Mouse (Mus musculus): ENCODE data around the gene St3gal6. TPM values are rescaled to one million over a fixed set of nuclear protein-coding genes. Genes with fewer than 3 reads are reported as not detected.
"Not testable (repeated sequence)": the region's sequence is repeated elsewhere in the genome, so short reads cannot be mapped to it uniquely, and the experiment has no call there.

St3gal6 gene
- polyA plus RNA-seq, 1 experiment from 2014 or later: 34.7 TPM

DNA sequence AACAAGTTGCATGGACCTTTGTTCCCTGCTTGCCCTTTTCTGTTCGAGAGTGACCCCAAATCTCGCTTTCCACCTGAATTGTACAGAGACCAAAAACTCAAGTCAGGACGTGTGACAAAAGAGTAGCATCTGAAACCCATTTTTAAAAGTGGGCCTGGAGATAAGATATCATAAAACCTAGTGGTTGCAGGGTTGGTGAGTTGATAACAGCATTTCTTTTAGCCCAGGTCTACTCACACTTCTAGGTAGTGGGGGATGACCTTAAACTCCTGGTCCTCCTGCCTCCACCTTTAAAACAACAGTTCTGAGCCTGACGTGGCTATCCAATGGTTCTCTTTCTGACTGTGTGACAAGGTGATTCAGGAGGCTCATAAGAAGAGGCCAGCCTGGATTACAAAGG lies 53.2 kb downstream of the St3gal6 start:
- H3K9me3 ChIP-seq (ENCODE audit: control insufficient read depth, low read length): no peaks in the 10 kb centered on the region
- H3K9ac ChIP-seq (ENCODE audit: low read length): no peak overlapping the region
- peaks cover 16% of the 10 kb centered on the region for H3K36me3 ChIP-seq (ENCODE audit: control insufficient read depth, insufficient read depth, low read length)
- no peak overlapping the region for H3K27ac ChIP-seq (ENCODE audit: low read length)
- H3K4me2 ChIP-seq (ENCODE audit: low read depth, low read length): no peak overlapping the region
- H3K4me1 ChIP-seq (replicated peaks; ENCODE audit: control insufficient read depth, insufficient read depth, low read length): peaks cover 1% of the 10 kb centered on the region; the same call in 1 of the 2 replicates
- H3K4me3 ChIP-seq (ENCODE audit: low read length): no peak overlapping the region
- ATAC-seq (ENCODE audit: low read depth): no peak
- WGBS: 77% methylated on average over 4 of the region's 4 CpGs
- no peaks in the 10 kb centered on the region for H3K27me3 ChIP-seq (ENCODE audit: control insufficient read depth, insufficient read depth, low read depth, low read length)

DNA sequence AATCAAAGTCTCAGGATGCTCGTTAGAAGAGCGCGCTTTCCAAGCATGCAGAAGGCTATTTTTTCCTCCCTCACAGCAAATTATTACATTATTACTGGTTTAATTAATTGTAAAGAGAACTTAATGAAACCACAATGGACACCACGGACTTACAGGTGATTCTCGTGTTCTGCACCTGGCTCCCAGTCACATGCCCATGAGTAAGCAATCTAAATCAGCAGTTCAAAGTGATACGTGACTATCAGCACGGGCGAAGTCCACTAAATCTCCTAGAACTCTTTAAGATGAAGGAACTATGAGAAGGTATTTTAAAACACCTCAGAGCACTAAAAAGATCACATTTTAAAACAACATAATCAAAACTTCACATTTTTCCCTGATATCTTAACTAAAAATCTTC lies 54.0 kb downstream of the St3gal6 start:
- H3K4me3 ChIP-seq (ENCODE audit: low read length): no peak overlapping the region
- no peaks in the 10 kb centered on the region for H3K4me1 ChIP-seq (replicated peaks; ENCODE audit: control insufficient read depth, insufficient read depth, low read length)
- H3K9ac ChIP-seq (ENCODE audit: low read length): no peak overlapping the region
- no peak overlapping the region for H3K4me2 ChIP-seq (ENCODE audit: low read depth, low read length)
- no peak overlapping the region for H3K27ac ChIP-seq (ENCODE audit: low read length)
- peaks cover 19% of the 10 kb centered on the region for H3K36me3 ChIP-seq (ENCODE audit: control insufficient read depth, insufficient read depth, low read length)
- no peak for ATAC-seq (ENCODE audit: low read depth)
- no peaks in the 10 kb centered on the region for H3K27me3 ChIP-seq (ENCODE audit: control insufficient read depth, insufficient read depth, low read depth, low read length)
- WGBS: 89% methylated on average over 8 of the region's 8 CpGs
- H3K9me3 ChIP-seq (ENCODE audit: control insufficient read depth, low read length): no peaks in the 10 kb centered on the region

DNA sequence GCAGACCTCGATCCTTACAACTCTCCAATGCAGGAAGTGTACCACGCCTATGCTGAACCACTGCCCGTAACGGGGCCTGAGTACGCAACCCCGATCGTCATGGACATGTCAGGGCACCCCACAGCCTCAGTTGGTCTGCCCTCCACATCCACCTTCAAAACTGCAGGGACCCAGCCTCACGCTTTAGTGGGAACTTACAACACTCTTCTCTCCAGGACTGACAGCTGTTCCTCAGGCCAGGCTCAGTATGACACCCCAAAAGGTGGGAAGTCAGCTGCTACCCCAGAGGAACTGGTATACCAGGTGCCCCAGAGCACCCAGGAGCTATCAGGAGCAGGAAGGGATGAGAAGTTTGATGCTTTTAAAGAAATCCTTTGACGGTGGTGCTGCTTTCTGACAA lies 58.6 kb downstream of the St3gal6 start:
- H3K36me3 ChIP-seq (ENCODE audit: control insufficient read depth, insufficient read depth, low read length): peaks cover 37% of the 10 kb centered on the region
- WGBS: 85% methylated on average over 9 of the region's 9 CpGs
- H3K4me2 ChIP-seq (ENCODE audit: low read depth, low read length): no peak overlapping the region
- no peaks in the 10 kb centered on the region for H3K4me1 ChIP-seq (replicated peaks; ENCODE audit: control insufficient read depth, insufficient read depth, low read length)
- H3K9me3 ChIP-seq (ENCODE audit: control insufficient read depth, low read length): no peaks in the 10 kb centered on the region
- no peaks in the 10 kb centered on the region for H3K27me3 ChIP-seq (ENCODE audit: control insufficient read depth, insufficient read depth, low read depth, low read length)
- no peak overlapping the region for H3K4me3 ChIP-seq (ENCODE audit: low read length)
- no peak for ATAC-seq (ENCODE audit: low read depth)
- no peak overlapping the region for H3K27ac ChIP-seq (ENCODE audit: low read length)
- H3K9ac ChIP-seq (ENCODE audit: low read length): no peak overlapping the region

DNA sequence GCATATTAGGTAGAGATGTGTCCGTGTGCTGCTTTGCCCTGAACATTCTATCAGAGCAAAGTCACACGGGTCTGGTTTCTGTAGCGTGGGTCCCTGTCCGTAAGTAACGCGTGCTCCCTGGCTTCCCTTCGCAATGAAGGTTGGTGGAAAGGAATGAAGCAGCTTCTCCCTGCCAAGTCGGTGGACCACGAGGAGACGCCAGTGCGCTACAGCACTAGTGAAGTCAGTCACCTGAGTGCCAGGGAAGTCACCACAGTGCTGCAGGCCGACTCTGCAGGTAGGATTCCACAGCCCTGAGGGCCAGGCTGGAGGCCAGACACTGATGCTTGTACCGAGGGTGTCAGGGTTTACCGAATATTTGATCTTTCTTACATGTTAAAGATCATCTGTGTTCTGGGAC lies 60.0 kb downstream of the St3gal6 start:
- H3K4me3 ChIP-seq (ENCODE audit: low read length): no peak overlapping the region
- ATAC-seq (ENCODE audit: low read depth): no peak
- H3K9ac ChIP-seq (ENCODE audit: low read length): no peak overlapping the region
- H3K36me3 ChIP-seq (ENCODE audit: control insufficient read depth, insufficient read depth, low read length): peaks cover 38% of the 10 kb centered on the region
- no peak overlapping the region for H3K27ac ChIP-seq (ENCODE audit: low read length)
- WGBS: 91% methylated on average over 14 of the region's 14 CpGs
- H3K9me3 ChIP-seq (ENCODE audit: control insufficient read depth, low read length): no peaks in the 10 kb centered on the region
- no peaks in the 10 kb centered on the region for H3K4me1 ChIP-seq (replicated peaks; ENCODE audit: control insufficient read depth, insufficient read depth, low read length)
- H3K4me2 ChIP-seq (ENCODE audit: low read depth, low read length): no peak overlapping the region
- H3K27me3 ChIP-seq (ENCODE audit: control insufficient read depth, insufficient read depth, low read depth, low read length): no peaks in the 10 kb centered on the region

DNA sequence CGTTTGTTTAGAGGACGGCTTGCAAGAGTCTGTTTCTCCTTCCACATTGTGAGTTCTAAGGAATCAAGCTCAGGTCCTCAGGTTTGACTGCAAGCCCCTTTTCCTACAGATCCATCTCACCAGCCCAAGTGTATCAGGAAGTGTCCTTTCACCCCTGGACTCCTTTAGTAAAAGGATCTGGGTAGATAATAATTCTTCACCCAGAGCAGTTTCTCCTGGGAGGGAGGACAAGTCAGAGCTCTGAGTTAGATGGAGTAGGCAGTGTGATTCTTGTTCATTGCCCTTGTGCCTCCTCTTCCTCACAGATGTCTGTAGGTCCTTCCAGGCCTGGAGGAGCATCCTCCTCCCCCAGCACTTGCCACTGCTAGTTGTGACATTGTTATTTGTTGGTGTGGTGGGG lies 61.5 kb downstream of the St3gal6 start:
- Histone ChIP-seq H3K4me3 (ENCODE audit: low read length) (no peak overlapping the region), H3K27me3 (ENCODE audit: control insufficient read depth, insufficient read depth, low read depth, low read length) (no peaks in the 10 kb centered on the region), H3K9ac (ENCODE audit: low read length) (no peak overlapping the region), H3K27ac (ENCODE audit: low read length) (no peak overlapping the region), H3K36me3 (ENCODE audit: control insufficient read depth, insufficient read depth, low read length) (peaks cover 40% of the 10 kb centered on the region), H3K4me1 (replicated peaks; ENCODE audit: control insufficient read depth, insufficient read depth, low read length) (no peaks in the 10 kb centered on the region), H3K9me3 (ENCODE audit: control insufficient read depth, low read length) (no peaks in the 10 kb centered on the region), H3K4me2 (ENCODE audit: low read depth, low read length) (no peak overlapping the region)
- no peak for ATAC-seq (ENCODE audit: low read depth)
- 92% methylated on average over 2 of the region's 2 CpGs for WGBS

DNA sequence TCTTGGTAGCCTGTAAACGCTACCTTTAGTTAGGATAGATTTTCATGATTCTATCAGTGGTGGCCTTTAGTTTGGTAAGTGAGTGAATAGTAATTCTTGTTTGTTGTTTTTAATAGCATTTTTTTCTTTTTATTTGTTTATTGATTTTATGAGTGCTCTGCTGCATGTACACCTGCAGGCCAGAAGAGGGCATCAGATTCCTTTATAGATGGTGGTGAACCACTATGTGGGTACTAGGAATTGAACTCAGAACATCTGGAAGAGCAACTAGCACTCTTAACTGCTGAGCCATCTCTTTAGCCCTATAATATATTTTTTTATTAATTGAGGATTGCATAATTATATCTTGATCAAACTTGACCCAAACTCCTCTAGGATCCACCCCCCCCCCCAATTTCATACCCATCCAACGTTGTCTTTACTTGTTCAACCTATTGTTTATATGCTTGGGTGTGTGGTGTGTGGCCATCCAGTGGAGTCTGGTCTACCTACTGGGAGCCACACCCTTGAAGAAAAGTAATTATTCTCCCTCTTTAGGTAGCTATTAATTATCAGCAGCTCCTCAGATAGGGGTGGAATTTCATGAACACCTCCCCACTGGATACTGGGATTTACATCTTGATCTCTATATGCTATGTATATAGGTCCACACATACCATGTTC lies 62.1 kb downstream of the St3gal6 start:
- ATAC-seq (ENCODE audit: low read depth): no peak
- 84% methylated on average over 2 of the region's 2 CpGs for WGBS

DNA sequence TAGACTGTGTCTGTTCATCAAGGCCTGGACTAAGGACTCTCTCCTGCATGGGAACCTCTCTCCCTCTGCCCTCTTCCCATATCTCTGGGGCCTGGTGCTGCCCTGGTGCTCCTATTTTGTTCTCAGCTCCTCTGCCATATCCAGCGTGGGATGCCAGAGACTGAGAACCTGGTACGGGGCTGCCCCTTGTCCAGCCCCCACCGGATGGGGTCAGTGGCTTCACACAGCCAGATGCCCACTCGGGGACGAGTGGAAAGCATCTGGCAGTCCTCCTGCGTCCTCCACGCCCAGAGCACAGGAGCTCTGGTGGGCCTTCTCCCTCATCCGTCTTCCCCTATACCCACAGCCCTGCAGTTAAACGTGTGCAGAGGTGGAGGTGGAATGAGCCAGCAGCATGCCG lies 63.7 kb downstream of the St3gal6 start:
- Histone ChIP-seq H3K27me3 (ENCODE audit: control insufficient read depth, insufficient read depth, low read depth, low read length) (no peaks in the 10 kb centered on the region), H3K4me3 (ENCODE audit: low read length) (no peak overlapping the region), H3K9ac (ENCODE audit: low read length) (no peak overlapping the region), H3K9me3 (ENCODE audit: control insufficient read depth, low read length) (no peaks in the 10 kb centered on the region), H3K27ac (ENCODE audit: low read length) (no peak overlapping the region), H3K36me3 (ENCODE audit: control insufficient read depth, insufficient read depth, low read length) (peaks cover 30% of the 10 kb centered on the region), H3K4me2 (ENCODE audit: low read depth, low read length) (no peak overlapping the region), H3K4me1 (replicated peaks; ENCODE audit: control insufficient read depth, insufficient read depth, low read length) (no peaks in the 10 kb centered on the region)
- WGBS: 78% methylated on average over 10 of the region's 10 CpGs
- ATAC-seq (ENCODE audit: low read depth): no peak

More for the DNA sequence above, 62.1 kb downstream of the St3gal6 start:
- peaks cover 35% of the 10 kb centered on the region for H3K36me3 ChIP-seq (ENCODE audit: control insufficient read depth, insufficient read depth, low read length)
- no peaks in the 10 kb centered on the region for H3K4me1 ChIP-seq (replicated peaks; ENCODE audit: control insufficient read depth, insufficient read depth, low read length)
- no peaks in the 10 kb centered on the region for H3K27me3 ChIP-seq (ENCODE audit: control insufficient read depth, insufficient read depth, low read depth, low read length)
- no peaks in the 10 kb centered on the region for H3K9me3 ChIP-seq (ENCODE audit: control insufficient read depth, low read length)
- no peak overlapping the region for H3K27ac ChIP-seq (ENCODE audit: low read length)
- H3K4me2 ChIP-seq (ENCODE audit: low read depth, low read length): no peak overlapping the region
- H3K4me3 ChIP-seq (ENCODE audit: low read length): no peak overlapping the region
- H3K9ac ChIP-seq (ENCODE audit: low read length): no peak overlapping the region

DNA sequence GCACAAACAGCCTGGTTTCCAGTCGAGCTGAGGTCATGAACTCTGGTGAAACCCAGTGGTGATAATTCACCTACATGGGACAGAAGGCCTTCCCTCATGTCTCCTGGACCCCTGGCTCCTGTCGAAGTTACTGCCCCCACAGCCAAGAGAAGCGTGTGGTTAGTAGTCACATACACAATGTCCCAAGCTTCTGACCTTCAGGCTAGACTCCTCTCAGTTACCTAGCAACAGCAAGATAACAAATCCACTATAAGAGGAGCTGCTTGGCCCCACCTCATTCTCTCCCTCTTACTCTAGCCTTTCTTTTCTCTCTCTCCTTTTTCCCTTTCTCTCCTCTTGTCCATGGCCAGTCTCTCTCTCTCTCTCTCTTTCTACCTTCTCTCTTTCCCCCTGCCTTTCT lies 64.1 kb downstream of the St3gal6 start:
- not testable (repeated sequence) for H3K9me3 ChIP-seq (ENCODE audit: control insufficient read depth, low read length); H3K27me3 ChIP-seq (ENCODE audit: control insufficient read depth, insufficient read depth, low read depth, low read length); ATAC-seq (ENCODE audit: low read depth); H3K4me3 ChIP-seq (ENCODE audit: low read length); H3K9ac ChIP-seq (ENCODE audit: low read length); H3K4me2 ChIP-seq (ENCODE audit: low read depth, low read length); H3K27ac ChIP-seq (ENCODE audit: low read length); H3K4me1 ChIP-seq (replicated peaks; ENCODE audit: control insufficient read depth, insufficient read depth, low read length)
- WGBS: 22% methylated on average over 3 of the region's 3 CpGs
- peaks cover 29% of the 10 kb centered on the region for H3K36me3 ChIP-seq (ENCODE audit: control insufficient read depth, insufficient read depth, low read length)

DNA sequence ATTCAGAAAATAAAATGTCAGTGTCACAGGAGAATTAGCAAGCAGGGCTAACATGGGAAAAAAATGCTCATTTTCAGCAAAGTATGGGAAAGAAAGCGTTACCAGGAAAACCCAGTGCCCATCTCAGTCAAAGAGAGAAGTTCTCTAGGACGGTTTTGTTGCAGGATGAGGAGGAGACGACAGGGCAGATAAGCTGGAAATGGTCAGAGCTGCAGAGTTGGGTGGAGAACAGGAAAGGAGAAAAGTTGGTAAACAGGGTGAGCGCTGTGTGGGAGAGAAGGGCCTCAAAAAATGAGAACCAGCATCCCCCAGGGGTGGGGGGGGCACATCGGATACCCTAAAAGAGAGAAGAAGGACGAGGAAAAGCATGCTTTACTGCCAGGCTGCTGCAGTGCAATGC lies 67.1 kb downstream of the St3gal6 start:
- WGBS: 78% methylated on average over 6 of the region's 6 CpGs

DNA sequence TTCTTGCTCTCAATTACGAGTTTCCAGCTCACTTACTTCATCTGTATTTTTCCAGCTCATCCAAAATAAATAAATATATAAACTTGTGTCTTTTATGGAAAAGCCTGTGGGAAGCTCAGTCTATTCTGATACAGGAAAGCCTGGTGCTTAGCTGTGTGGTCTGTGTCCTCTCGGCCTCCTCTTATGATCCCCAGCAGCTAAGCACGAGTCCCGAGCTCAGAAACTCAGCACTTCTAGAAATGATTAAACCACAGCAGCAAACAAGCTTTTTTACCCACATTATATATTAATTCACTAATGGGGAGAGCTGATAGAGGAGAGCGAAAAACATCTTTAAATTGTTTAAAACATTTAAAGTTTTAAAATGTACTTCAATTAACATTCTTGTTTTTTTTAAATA lies 67.6 kb downstream of the St3gal6 start:
- 64% methylated on average over 5 of the region's 5 CpGs for WGBS
- Histone ChIP-seq H3K4me3 (ENCODE audit: low read length) (no peak overlapping the region), H3K36me3 (ENCODE audit: control insufficient read depth, insufficient read depth, low read length) (peaks cover 15% of the 10 kb centered on the region), H3K4me1 (replicated peaks; ENCODE audit: control insufficient read depth, insufficient read depth, low read length) (no peaks in the 10 kb centered on the region), H3K4me2 (ENCODE audit: low read depth, low read length) (no peak overlapping the region), H3K9me3 (ENCODE audit: control insufficient read depth, low read length) (no peaks in the 10 kb centered on the region), H3K9ac (ENCODE audit: low read length) (no peak overlapping the region), H3K27me3 (ENCODE audit: control insufficient read depth, insufficient read depth, low read depth, low read length) (no peaks in the 10 kb centered on the region), H3K27ac (ENCODE audit: low read length) (no peak overlapping the region)
- ATAC-seq (ENCODE audit: low read depth): no peak

More for the DNA sequence above, 67.1 kb downstream of the St3gal6 start:
- Histone ChIP-seq H3K4me2 (ENCODE audit: low read depth, low read length) (no peak overlapping the region), H3K36me3 (ENCODE audit: control insufficient read depth, insufficient read depth, low read length) (peaks cover 14% of the 10 kb centered on the region; the same call in 1 of the 2 replicates), H3K9ac (ENCODE audit: low read length) (no peak overlapping the region), H3K4me3 (ENCODE audit: low read length) (no peak overlapping the region), H3K9me3 (ENCODE audit: control insufficient read depth, low read length) (no peaks in the 10 kb centered on the region), H3K27ac (ENCODE audit: low read length) (no peak overlapping the region), H3K4me1 (replicated peaks; ENCODE audit: control insufficient read depth, insufficient read depth, low read length) (no peaks in the 10 kb centered on the region), H3K27me3 (ENCODE audit: control insufficient read depth, insufficient read depth, low read depth, low read length) (no peaks in the 10 kb centered on the region)
- ATAC-seq (ENCODE audit: low read depth): no peak
